Mouse (Mus musculus): ENCODE data around the gene Nrarp.
A peak's percentile ranks its signal among the peaks of the same experiment; 100 is the strongest.

Gene Nrarp

DNA sequence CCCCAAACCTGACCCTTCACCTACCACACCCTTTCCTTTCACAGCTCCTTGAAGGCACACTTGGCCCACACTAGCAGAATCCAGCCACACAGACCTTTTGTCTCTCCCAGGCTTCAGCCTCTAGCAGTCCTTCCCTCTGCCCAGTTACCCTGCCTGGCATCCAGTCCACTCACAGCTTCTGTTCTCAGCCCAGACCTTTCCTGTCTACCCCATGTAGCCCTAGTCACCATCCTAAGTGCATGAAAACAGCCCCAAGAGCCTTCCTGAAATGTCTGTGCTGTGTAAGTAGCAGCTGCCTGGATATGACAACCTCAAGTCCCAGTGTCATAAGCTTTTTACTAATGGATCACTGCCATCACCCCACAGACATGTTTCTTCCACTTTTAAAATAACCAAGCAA lies 17.4 kb downstream of the Nrarp start:
- no peak for DNase-seq

GRCm38 (mm10) chr2:25200631-25201030 lies 20.1 kb downstream of the Nrarp start:
- DNase-seq, result no peak

GRCm38 (mm10) chr2:25203631-25204214 lies 23.2 kb downstream of the Nrarp start:
- DNase-seq, result no peak

DNA sequence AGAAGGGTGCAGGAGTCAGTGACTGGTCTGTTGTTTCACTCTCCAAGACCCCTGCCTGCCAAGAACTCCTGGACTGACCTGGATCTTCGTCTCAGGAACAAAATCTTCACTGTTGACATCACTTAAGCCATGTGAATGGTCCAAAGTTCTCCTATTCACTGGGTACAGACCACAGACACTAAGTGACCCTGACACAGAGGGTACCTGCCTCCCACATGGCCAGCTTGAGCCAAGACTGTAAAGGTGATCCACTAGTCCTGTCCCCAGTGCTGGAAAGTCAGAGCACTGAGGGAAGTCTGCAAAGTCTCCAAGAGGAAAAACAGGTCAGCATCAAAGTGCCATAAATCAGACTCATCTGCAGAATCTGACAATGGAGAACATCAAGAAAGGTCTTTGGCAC lies 27.0 kb downstream of the Nrarp start:
- DNase-seq, result no peak

DNA sequence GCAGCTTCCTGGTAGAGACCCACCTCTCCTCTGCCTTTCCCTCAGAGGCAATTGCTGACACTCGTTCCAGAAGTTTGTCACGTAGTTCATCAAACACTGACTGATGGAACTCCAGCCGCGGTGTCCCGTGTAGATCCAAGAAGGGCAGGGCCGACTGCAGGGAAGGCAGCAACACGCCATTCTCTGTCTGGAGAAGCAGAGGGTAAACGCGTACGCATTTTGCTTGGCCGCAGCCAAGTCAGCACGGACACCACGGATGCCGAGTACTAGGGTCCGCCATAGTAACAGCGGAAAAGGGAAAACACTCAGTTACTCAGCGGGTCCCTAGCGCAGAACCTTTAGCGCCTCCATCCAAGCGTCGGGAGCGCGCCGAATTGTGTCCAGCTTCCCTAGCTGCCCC lies 30.1 kb downstream of the Nrarp start:
- DNase-seq, result no peak

- DNase-seq, result peak; percentile 81
Measured at GRCm38 (mm10) chr2:25211121-25211670, 30.6 kb downstream of the Nrarp start, which contains the start of gene Nelfb. Gene Nelfb (minus strand): TSS chr2:25211489.

DNA sequence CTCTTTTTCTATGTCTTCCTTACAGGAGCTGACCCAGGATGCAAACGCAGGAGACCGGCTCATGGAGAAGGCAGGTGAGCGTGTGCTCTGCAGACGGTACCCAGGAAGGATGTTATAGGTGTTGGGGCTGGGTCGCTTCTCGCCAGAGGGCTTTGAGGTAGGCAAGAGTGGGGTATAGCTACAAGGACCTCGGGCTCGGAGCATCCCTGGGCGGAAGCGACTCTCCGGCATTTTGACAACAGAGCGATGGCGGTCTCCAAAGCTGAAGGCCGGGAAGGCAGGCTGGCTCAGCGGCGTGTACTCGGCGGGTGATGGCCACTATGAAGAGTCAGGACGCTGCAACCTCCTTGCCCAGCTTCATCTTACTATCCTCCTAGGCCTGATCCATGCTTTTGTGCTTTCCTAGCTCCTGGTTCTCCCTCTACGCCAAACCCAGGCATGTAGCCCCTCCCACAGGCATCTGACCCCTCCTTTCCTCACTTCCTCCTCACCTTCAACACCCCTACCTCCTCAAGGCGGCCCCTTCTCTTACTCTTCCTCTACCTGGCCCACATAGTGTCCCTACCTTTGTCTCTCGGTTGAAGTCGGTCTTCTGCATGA lies 32.8 kb downstream of the Nrarp start:
- DNase-seq, result no peak

GRCm38 (mm10) chr2:25214444-25214843 lies 33.9 kb downstream of the Nrarp start, which contains the start of gene Stpg3:
Gene Stpg3 (minus strand): TSS chr2:25214637.
- DNase-seq, result no peak

DNA sequence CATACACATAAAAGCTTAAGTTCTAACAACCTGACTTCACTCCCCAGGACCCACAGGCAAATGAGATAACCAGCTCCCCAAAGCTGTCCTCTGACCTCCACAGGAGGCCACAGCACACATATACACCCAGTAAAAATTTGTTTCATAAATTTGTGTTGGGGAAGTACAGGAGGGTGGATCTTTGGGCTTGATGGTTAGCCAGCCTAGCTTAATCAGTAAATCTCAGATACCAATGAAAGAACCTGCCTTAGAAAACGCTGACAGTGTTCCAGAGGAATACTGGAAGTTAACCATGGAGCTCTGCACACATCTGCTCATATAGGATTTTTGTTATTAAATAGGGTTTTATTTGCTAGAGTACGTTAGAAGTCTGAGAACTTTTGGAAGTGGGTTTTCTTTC lies 37.1 kb downstream of the Nrarp start:
- no peak for DNase-seq

DNA sequence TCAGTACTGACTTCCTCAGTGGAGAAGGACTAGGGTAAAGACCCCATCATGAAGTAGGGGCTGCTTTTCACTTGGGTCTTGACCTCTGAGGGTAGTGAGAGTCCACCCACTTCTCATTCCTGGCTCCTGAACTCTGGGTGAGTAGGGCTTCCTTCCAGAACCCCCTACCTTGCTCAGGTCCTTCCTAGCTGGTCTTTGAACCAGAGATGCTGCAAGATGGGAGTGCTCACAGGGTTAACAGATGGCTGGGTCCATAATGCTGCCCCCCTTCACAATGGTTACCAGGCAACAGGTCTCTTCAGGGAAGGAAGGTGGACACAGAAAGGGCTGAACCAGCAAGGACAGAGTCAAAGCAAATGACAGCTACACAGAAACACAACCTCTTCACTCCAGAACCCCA lies 37.9 kb downstream of the Nrarp start, which contains the start of gene Fam166a:
Gene Fam166a, plus strand, starts transcription at position 301 of the 400 bp plus-strand sequence.
- no peak for DNase-seq

- no peak for DNase-seq
Measured at GRCm38 (mm10) chr2:25221331-25221772, 40.8 kb downstream of the Nrarp start.

- DNase-seq, result no peak
Measured at GRCm38 (mm10) chr2:25223681-25224491, 43.3 kb downstream of the Nrarp start.

GRCm38 (mm10) chr2:25224492-25224765 lies 43.9 kb downstream of the Nrarp start, which contains the start of gene Tubb4b:
Gene Tubb4b (minus strand): TSS chr2:25224702.
- DNase-seq, result no peak

DNA sequence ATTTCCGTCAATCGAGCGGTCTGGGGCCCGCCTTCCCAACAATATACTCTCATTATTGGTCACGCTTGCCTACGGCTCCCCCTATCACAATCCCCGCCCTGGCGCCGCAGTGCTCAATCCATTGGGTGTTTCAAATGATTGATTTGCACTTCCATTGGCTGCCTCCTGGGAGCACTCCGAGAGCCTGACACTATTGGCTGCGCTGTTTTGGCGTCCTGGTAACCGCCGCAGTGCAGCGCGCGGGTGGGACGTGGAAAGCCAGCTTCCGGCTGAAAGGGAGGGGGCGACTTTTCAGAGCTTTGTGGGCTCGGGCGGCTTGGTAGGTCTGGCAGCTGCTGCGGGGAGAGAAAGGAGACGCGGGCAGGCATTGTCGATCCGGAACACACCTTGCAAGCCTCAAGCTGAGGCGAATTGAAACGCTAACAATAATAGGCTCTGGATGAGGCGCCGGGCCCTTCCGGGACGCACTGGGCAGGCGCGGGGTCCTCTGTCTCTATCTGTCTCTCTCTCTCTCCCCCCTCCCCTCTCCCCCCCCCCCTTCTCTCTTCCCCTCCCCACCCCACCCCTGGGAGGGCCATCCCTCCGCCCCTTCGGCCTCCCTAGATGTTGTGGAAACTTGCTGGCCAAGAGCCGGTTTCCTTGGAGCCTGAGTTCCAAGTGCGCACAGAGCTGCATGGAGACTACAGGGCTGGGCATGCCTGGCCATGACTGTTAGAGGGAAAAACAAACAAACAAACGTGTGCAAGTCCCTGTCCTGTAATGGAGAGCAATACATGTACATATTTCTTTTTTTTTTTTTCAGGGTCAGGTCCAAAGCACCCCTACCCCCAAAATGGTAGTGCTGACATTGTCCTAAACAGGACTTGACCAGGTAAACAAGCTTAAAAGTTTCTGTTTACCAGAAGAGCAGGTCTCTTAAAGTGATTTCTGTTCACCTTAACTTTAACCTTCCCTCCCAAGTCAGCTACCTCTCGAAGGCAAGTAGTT lies 44.5 kb downstream of the Nrarp start:
- DNase-seq, result peak; percentile 99

DNA sequence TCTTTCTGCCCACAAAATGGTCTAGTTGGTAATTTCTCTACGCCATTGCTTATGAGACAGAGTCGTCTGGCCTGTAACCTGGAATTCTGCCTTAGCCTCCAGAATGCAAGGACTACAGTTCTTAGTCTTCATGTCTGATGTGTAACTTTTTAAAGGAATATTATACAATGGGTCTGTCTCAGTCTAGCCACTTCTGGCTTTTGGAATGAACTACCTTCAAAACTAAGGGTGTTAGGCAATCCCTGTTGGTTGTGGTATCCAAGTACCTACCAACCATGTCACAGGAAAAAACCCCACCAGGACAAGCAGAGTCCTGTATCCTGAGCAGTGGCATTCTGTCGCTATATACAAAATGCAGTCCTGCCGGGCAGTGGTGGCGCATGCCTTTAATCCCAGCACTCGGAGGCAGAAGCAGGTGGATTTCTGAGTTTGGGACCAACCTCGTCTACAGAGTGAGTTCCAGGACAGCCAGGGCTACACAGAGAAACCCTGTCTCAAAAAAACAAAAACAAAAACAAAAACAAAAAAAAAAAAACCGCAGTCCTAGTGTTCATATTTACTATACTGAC lies 45.3 kb downstream of the Nrarp start:
- no peak for DNase-seq

DNA sequence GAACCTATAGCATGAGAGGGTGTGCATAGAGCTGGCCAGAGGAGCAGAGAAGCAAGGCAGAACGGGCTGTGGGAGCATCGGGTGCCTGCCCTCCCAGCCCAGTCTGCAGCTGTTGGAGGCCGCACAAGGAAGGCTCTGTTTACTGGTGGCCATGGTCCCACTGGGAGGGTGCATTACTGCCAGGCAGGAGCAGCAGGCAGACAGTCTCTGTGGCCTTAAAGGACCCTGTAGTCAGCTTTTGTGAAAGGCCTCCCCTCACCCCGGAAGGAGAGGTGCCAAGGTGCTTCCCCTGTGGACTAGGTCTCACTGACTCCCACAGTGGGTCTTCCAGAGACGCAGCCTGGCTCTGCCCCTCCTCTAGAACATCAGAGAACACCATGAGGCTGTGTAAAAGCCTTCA lies 46.3 kb downstream of the Nrarp start:
- DNase-seq, result peak; percentile 48

- no peak for DNase-seq
Measured at GRCm38 (mm10) chr2:25227406-25227805, 46.8 kb downstream of the Nrarp start.

GRCm38 (mm10) chr2:25228431-25228889 lies 47.9 kb downstream of the Nrarp start:
- DNase-seq, result peak; percentile 86

GRCm38 (mm10) chr2:25228995-25229530 lies 48.5 kb downstream of the Nrarp start:
- no peak for DNase-seq

DNA sequence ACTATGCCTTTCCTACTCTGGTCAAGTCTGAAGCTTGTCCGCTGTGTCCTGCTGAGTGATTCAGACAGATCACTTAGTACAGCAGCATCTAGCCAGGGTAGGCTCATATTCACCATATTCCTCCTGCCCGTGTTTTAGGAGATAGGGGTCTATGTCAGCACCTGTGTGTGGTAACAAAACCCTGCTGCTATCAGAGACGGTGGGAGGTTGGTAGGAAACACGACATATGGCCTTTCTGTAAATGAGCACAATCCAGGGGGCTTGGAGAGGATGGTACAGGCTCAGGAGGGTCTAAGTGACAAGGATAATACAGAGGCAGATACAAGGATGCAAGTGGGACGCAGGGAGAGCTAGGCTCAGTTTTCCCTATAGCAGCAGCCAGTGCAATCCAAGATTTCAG lies 49.0 kb downstream of the Nrarp start:
- DNase-seq, result no peak

GRCm38 (mm10) chr2:25230581-25230980 lies 50.0 kb downstream of the Nrarp start:
- DNase-seq, result no peak

- no peak for DNase-seq
Measured at GRCm38 (mm10) chr2:25231038-25231437, 50.5 kb downstream of the Nrarp start.

All from cerebellum, adult 11 months (tissue).